ENCODE assay signal across 8 mouse cellular contexts in genomic region chr5:118421884-118422821, GRCm38 (mm10).
DNase-seq lines count a peak whose midpoint lies in the region; ATAC-seq and TF ChIP-seq lines count a peak whose summit lies in the region.

No protein-coding gene starts in this region.

- H3K4me1 ChIP-seq in forebrain, postnatal 0 days (ENCODE audit: insufficient read depth), result peaks cover 13% of the 10 kb centered on the region
- H3K4me1 ChIP-seq in neural tube, embryonic 11.5 days (ENCODE audit: control insufficient read depth, insufficient read depth, low read length), result peaks cover 7% of the 10 kb centered on the region

- H3K27ac ChIP-seq in forebrain, postnatal 0 days (ENCODE audit: low read depth, low read length), result peak overlapping the region; percentile 84
- H3K27ac ChIP-seq in neural tube, embryonic 11.5 days (ENCODE audit: low read depth, low read length), result peak overlapping the region; percentile 42; the same call in 1 of the 2 replicates

- intact Hi-C loops in left cerebral cortex, postnatal 25 days (cut with DNase I), result loop anchor here (2.0 kb wide), 2 partner anchors 91 to 139 kb away; partner anchors contain the start of gene Med13l

- H3K9ac ChIP-seq in forebrain, postnatal 0 days, result peak overlapping the region; percentile 54
- 0 out of 2 replicates have a peak overlapping the region, but pooled peaks have one; percentile 20 for H3K9ac ChIP-seq in neural tube, embryonic 11.5 days (ENCODE audit: low read length)

- no peaks in the 10 kb centered on the region for H3K27me3 ChIP-seq in forebrain, postnatal 0 days (ENCODE audit: insufficient read depth, low read length)
- H3K27me3 ChIP-seq in neural tube, embryonic 11.5 days (ENCODE audit: control insufficient read depth, insufficient read depth, low read length), result no peaks in the 10 kb centered on the region

- no peaks in the 10 kb centered on the region for H3K9me3 ChIP-seq in forebrain, postnatal 0 days (ENCODE audit: low read length)
- H3K9me3 ChIP-seq in neural tube, embryonic 11.5 days (ENCODE audit: control insufficient read depth, low read length), result no peaks in the 10 kb centered on the region; the same call in 1 of the 2 replicates

- DNase-seq in Muller cell, postnatal 12 days (ENCODE audit: inconsistent ontology term), result peak; percentile 35
- DNase-seq in cerebellum, adult 8-10 months, result peak; percentile 34
- DNase-seq in forebrain, postnatal 0 days, result peak; percentile 94
- peak; percentile 22 for DNase-seq in kidney, adult 11 months
- DNase-seq in left cerebral cortex, postnatal 25 days (ENCODE audit: low spot score in 2 of 2), result peak; percentile 74 to 94
- peak; percentile 52 for DNase-seq in neural tube, embryonic 11.5 days (ENCODE audit: low spot score)
- no peak for DNase-seq in thymus, postnatal 4 days
- no peak for DNase-seq in ovary, adult 18-20 months (ENCODE audit: low spot score)

- ATAC-seq in forebrain, postnatal 0 days, result peak; percentile 96
- peak; percentile 81 for ATAC-seq in neural tube, embryonic 11.5 days (ENCODE audit: insufficient read depth, low FRiP score, low TSS enrichment)

- 30% methylated on average over 30 of the region's 32 CpGs for WGBS in forebrain, postnatal 0 days
- 44% methylated on average over 32 of the region's 32 CpGs for WGBS in neural tube, embryonic 11.5 days

- H3K4me3 ChIP-seq in forebrain, postnatal 0 days (ENCODE audit: low read depth, low read length), result peak overlapping the region; percentile 36
- H3K4me3 ChIP-seq in neural tube, embryonic 11.5 days (ENCODE audit: low read depth, low read length), result no peak overlapping the region

- no peaks in the 10 kb centered on the region for H3K36me3 ChIP-seq in forebrain, postnatal 0 days (ENCODE audit: insufficient read depth)
- no peaks in the 10 kb centered on the region for H3K36me3 ChIP-seq in neural tube, embryonic 11.5 days (ENCODE audit: control insufficient read depth, insufficient read depth, low read length)

- H3K4me2 ChIP-seq in forebrain, postnatal 0 days (ENCODE audit: low read depth), result peak overlapping the region; percentile 64
- H3K4me2 ChIP-seq in neural tube, embryonic 11.5 days (ENCODE audit: low read depth), result peak overlapping the region; percentile 43

- no peak for TF ChIP-seq CTCF in forebrain, postnatal 0 days (IDR thresholded peaks at IDR 0.05; ENCODE audit: low read depth)

Comparison
In these comparisons a context has a peak if more than half of its experiments do, and no peak if none do; other contexts are left out.
1. DNase-seq: peak in Muller cell, postnatal 12 days (single experiment), cerebellum, adult 8-10 months (single experiment), forebrain, postnatal 0 days (single experiment), kidney, adult 11 months (single experiment), left cerebral cortex, postnatal 25 days (2 of 2) and neural tube, embryonic 11.5 days (single experiment); none in thymus, postnatal 4 days (single experiment) and ovary, adult 18-20 months (single experiment).